Mouse (Mus musculus) small intestine, adult 2 months (tissue): ENCODE measurements around the gene Cybb. TPM values are rescaled to one million over a fixed set of nuclear protein-coding genes. Genes with fewer than 3 reads are reported as not detected.

Source experiments
- H3K27ac ChIP-seq: fragments of 200-500 bp; 2 replicates; pipeline ENCODE4 v1.5.1; 2012; ENCODE audit warnings: low read depth, low read length, control low read depth, inconsistent platforms; ENCODE audit not compliant: insufficient read depth
- H3K27me3 ChIP-seq: fragments of 200-500 bp; 2 replicates; pipeline ENCODE4 v1.6.1; 2012; ENCODE audit warnings: mild to moderate bottlenecking, moderate library complexity, low read length, inconsistent platforms; ENCODE audit not compliant: control insufficient read depth, insufficient read depth
- H3K36me3 ChIP-seq: fragments of 200-500 bp; 2 replicates; pipeline ENCODE4 v1.6.1; 2012; ENCODE audit warnings: mild to moderate bottlenecking, low read length, control low read depth, inconsistent platforms; ENCODE audit not compliant: control insufficient read depth, insufficient read depth
- H3K4me1 ChIP-seq: fragments of 200-500 bp; 2 replicates; pipeline ENCODE4 v1.6.1; 2012; ENCODE audit warnings: low read length, inconsistent platforms, mixed read lengths; ENCODE audit not compliant: control insufficient read depth, insufficient read depth, insufficient read length
- H3K4me3 ChIP-seq: fragments of 200-500 bp; 2 replicates; pipeline ENCODE4 v1.5.1; 2012; ENCODE audit warnings: low read depth, mild to moderate bottlenecking, control low read depth, inconsistent platforms, low read length, moderate library complexity
- CTCF ChIP-seq: fragments of 200-500 bp; IDR thresholded peaks from 2 replicates; pipeline ENCODE4 v1.5.1; 2012; ENCODE audit warnings: low read depth, mild to moderate bottlenecking, control low read depth, inconsistent platforms, low read length, moderate library complexity, mixed read lengths; ENCODE audit not compliant: insufficient replicate concordance, insufficient read length; ENCODE audit errors: extremely low read depth
- POLR2A ChIP-seq: fragments of 200-500 bp; IDR thresholded peaks from 2 replicates; pipeline ENCODE4 v1.6.1; 2012; ENCODE audit warnings: low read depth, mild to moderate bottlenecking, control low read depth, inconsistent platforms, low read length, moderate library complexity
- WGBS: fragments of 180-500 bp; shearing (Covaris S2); methylation state at CpG from one replicate; pipeline ENCODE4 v1.1.7; 2018; 5-methylcytosine and 5-hydroxymethylcytosine counted together
- polyA plus RNA-seq: library from polyadenylated mRNA; depleted of rRNA; stranded (reverse); fragments of >200 nt; gene quantifications from 2 replicates; pipeline ENCODE4 v1.2.3, GENCODE M21; 2012

Cybb gene
- polyA plus RNA-seq, 1 experiment = 0.75 TPM

GRCm38 (mm10) chrX:9469100-9469499 lies 18.5 kb downstream of the Cybb start:
- Histone ChIP-seq H3K4me1 (no peaks in the 10 kb centered on the region), H3K27me3 (no peaks in the 10 kb centered on the region), H3K27ac (no peak overlapping the region; the same call in 1 of the 2 replicates), H3K36me3 (no peaks in the 10 kb centered on the region), H3K4me3 (no peak overlapping the region)
- TF ChIP-seq CTCF = no peak
- TF ChIP-seq POLR2A = no peak

GRCm38 (mm10) chrX:9467020-9467419 lies 20.6 kb downstream of the Cybb start:
- Histone ChIP-seq H3K36me3 (no peaks in the 10 kb centered on the region), H3K27me3 (no peaks in the 10 kb centered on the region), H3K4me1 (no peaks in the 10 kb centered on the region), H3K27ac (no peak overlapping the region), H3K4me3 (no peak overlapping the region)
- WGBS = 76% methylated on average over 4 of the region's 4 CpGs
- no peak for TF ChIP-seq POLR2A
- no peak for TF ChIP-seq CTCF

- no peaks in the 10 kb centered on the region for H3K36me3 ChIP-seq
- H3K27me3 ChIP-seq = no peaks in the 10 kb centered on the region
- no peak overlapping the region for H3K4me3 ChIP-seq
- 56% methylated on average over 2 of the region's 2 CpGs for WGBS
- no peak overlapping the region for H3K27ac ChIP-seq
- no peak for TF ChIP-seq CTCF
- no peak for TF ChIP-seq POLR2A
- no peaks in the 10 kb centered on the region for H3K4me1 ChIP-seq
Measured at GRCm38 (mm10) chrX:9465890-9466289, 21.7 kb downstream of the Cybb start.

GRCm38 (mm10) chrX:9462671-9463070 lies 24.9 kb downstream of the Cybb start:
- Histone ChIP-seq H3K27me3 (no peaks in the 10 kb centered on the region), H3K36me3 (no peaks in the 10 kb centered on the region), H3K4me1 (no peaks in the 10 kb centered on the region), H3K27ac (no peak overlapping the region), H3K4me3 (no peak overlapping the region)
- no peak for TF ChIP-seq CTCF
- TF ChIP-seq POLR2A = no peak
- 75% methylated on average over 3 of the region's 3 CpGs for WGBS

GRCm38 (mm10) chrX:9461399-9461798 lies 26.2 kb downstream of the Cybb start:
- Histone ChIP-seq H3K36me3 (no peaks in the 10 kb centered on the region), H3K27me3 (no peaks in the 10 kb centered on the region), H3K27ac (no peak overlapping the region), H3K4me1 (no peaks in the 10 kb centered on the region), H3K4me3 (no peak overlapping the region)
- TF ChIP-seq POLR2A (no peak), CTCF (no peak)

GRCm38 (mm10) chrX:9460387-9460930 lies 27.1 kb downstream of the Cybb start:
- 75% methylated on average over 4 of the region's 4 CpGs for WGBS
- TF ChIP-seq POLR2A = no peak
- TF ChIP-seq CTCF = no peak
- Histone ChIP-seq H3K27me3 (no peaks in the 10 kb centered on the region), H3K27ac (no peak overlapping the region), H3K4me3 (no peak overlapping the region), H3K36me3 (no peaks in the 10 kb centered on the region), H3K4me1 (no peaks in the 10 kb centered on the region)

- H3K27ac ChIP-seq = no peak overlapping the region
- WGBS = 89% methylated on average over 5 of the region's 5 CpGs
- H3K36me3 ChIP-seq = no peaks in the 10 kb centered on the region
- no peaks in the 10 kb centered on the region for H3K4me1 ChIP-seq
- no peaks in the 10 kb centered on the region for H3K27me3 ChIP-seq
- H3K4me3 ChIP-seq = no peak overlapping the region
- no peak for TF ChIP-seq CTCF
- TF ChIP-seq POLR2A = no peak
Measured at GRCm38 (mm10) chrX:9452375-9452774, 35.2 kb downstream of the Cybb start.
